29 mouse cellular contexts compared by ENCODE assay signal in the genomic region with DNA sequence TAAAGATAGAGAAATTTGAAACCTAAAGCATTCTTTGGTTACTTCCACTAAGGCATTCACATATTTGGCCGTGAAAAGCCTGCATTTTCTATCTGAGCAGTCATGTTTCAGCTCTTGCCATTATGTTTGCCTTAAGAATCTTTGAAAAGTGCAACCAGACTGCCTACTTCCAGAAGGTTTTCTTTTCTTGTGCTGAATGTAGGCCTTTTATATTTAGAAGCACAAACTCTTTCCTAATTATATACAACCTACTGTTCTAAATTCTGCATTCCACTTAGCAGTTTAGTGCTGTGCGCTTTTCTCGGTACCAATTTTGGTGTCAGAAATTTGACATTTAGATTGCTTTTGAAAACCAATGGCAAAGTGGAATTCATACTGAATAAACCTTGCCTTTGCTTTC.
DNase-seq lines count a peak whose midpoint lies in the region; ATAC-seq lines count a peak whose summit lies in the region.
"Had no signal": no experiment of that assay in that cellular context is flagged by ENCODE, and none has a peak within 500 bp of the region (broad histone marks: within the 10 kb centered on the region; RNA-seq: fewer than 3 reads in every experiment).

No protein-coding gene starts in this region.

- no peak overlapping the region for H3K9ac ChIP-seq in hindbrain, embryonic 13.5 days
- H3K9ac ChIP-seq: forebrain, embryonic 13.5 days; hindbrain, embryonic 15.5 days; limb, embryonic 13.5 days; lung, embryonic 15.5 days; midbrain, embryonic 15.5 days; neural tube, embryonic 15.5 days had no signal

- no peak overlapping the region for H3K4me2 ChIP-seq in hindbrain, embryonic 13.5 days
- H3K4me2 ChIP-seq: forebrain, embryonic 13.5 days; heart, embryonic 11.5 days; hindbrain, embryonic 15.5 days; limb, embryonic 13.5 days; liver, embryonic 11.5 days; lung, embryonic 15.5 days; midbrain, embryonic 15.5 days; neural tube, embryonic 15.5 days had no signal

- DNase-seq in frontal cortex, adult 2 months (ENCODE audit: extremely low spot score in 1 of 2, low spot score in 1 of 2): peak; percentile 44 to 53
- no peak for DNase-seq in frontal cortex, postnatal 14 days (ENCODE audit: low spot score in 2 of 2)
- DNase-seq in right cerebral cortex, postnatal 10 days (ENCODE audit: low spot score in 2 of 2): peak; percentile 16 to 33
- no peak for DNase-seq in right cerebral cortex, postnatal 14 days
- peak; percentile 20 to 67 for DNase-seq in left cerebral cortex, adult 9 months (ENCODE audit: low spot score in 2 of 2)
- DNase-seq in adrenal gland, adult 8-10 months: no peak
- DNase-seq: B cell, adult 2 months; cerebellum, adult 11-12 months; cerebellum, postnatal 10 days; gastrocnemius, adult 2 months; gastrocnemius, postnatal 36 days; heart, adult 18-20 months; kidney, adult 11 months; kidney, postnatal 14 days; retina, postnatal 1 day; thymus, adult 18-20 months; thymus, postnatal 25 days had no signal

- H3K4me1 ChIP-seq in hindbrain, embryonic 13.5 days (replicated peaks): no peaks in the 10 kb centered on the region
- H3K4me1 ChIP-seq: forebrain, embryonic 13.5 days; hindbrain, embryonic 15.5 days; limb, embryonic 13.5 days; lung, embryonic 15.5 days; midbrain, embryonic 10.5 days; midbrain, embryonic 15.5 days; neural tube, embryonic 15.5 days had no signal

- H3K9me3 ChIP-seq in hindbrain, embryonic 13.5 days: no peaks in the 10 kb centered on the region
- H3K9me3 ChIP-seq: forebrain, embryonic 13.5 days; hindbrain, embryonic 15.5 days; limb, embryonic 13.5 days; lung, embryonic 15.5 days; midbrain, embryonic 10.5 days; midbrain, embryonic 15.5 days; neural tube, embryonic 15.5 days had no signal

- H3K27me3 ChIP-seq in hindbrain, embryonic 13.5 days: no peaks in the 10 kb centered on the region
- H3K27me3 ChIP-seq: forebrain, embryonic 13.5 days; hindbrain, embryonic 15.5 days; limb, embryonic 13.5 days; lung, embryonic 15.5 days; midbrain, embryonic 15.5 days; neural tube, embryonic 15.5 days had no signal

- WGBS in hindbrain, embryonic 13.5 days: 89% methylated on average over 3 of the region's 3 CpGs

- H3K36me3 ChIP-seq in hindbrain, embryonic 13.5 days: no peaks in the 10 kb centered on the region
- H3K36me3 ChIP-seq: hindbrain, embryonic 15.5 days; limb, embryonic 13.5 days; lung, embryonic 15.5 days; midbrain, embryonic 10.5 days; midbrain, embryonic 15.5 days; neural tube, embryonic 15.5 days had no signal

- ATAC-seq in hindbrain, embryonic 13.5 days (ENCODE audit: low FRiP score): no peak
- ATAC-seq: forebrain, embryonic 13.5 days; inflammation-experienced regulatory T-cells, adult 6 months; midbrain, embryonic 15.5 days had no signal

- no peak overlapping the region for H3K27ac ChIP-seq in hindbrain, embryonic 13.5 days
- H3K27ac ChIP-seq: forebrain, embryonic 13.5 days; gastrocnemius, adult 2 months; hindbrain, embryonic 15.5 days; limb, embryonic 13.5 days; lung, embryonic 15.5 days; midbrain, embryonic 10.5 days; midbrain, embryonic 15.5 days; neural tube, embryonic 15.5 days had no signal

- no peak overlapping the region for H3K4me3 ChIP-seq in hindbrain, embryonic 13.5 days
- H3K4me3 ChIP-seq: erythroblast, embryonic 14.5 days; forebrain, embryonic 13.5 days; gastrocnemius, adult 2 months; hindbrain, embryonic 15.5 days; limb, embryonic 13.5 days; lung, embryonic 15.5 days; midbrain, embryonic 10.5 days; midbrain, embryonic 15.5 days; neural tube, embryonic 15.5 days had no signal

Comparison
In these comparisons a context has a peak if more than half of its experiments do, and no peak if none do; other contexts are left out.
1. DNase-seq: peak in frontal cortex, adult 2 months (2 of 2), right cerebral cortex, postnatal 10 days (2 of 2) and left cerebral cortex, adult 9 months (2 of 2); none in frontal cortex, postnatal 14 days (0 of 2), right cerebral cortex, postnatal 14 days (single experiment) and adrenal gland, adult 8-10 months (single experiment).